ENCODE assay signal across 23 mouse cellular contexts in genomic region chr4:110198600-110198999, GRCm38 (mm10).
A peak's percentile ranks its signal among the peaks of the same experiment; 100 is the strongest.
DNase-seq lines count a peak whose midpoint lies in the region; ATAC-seq and TF ChIP-seq lines count a peak whose summit lies in the region.
"Had no signal": no experiment of that assay in that cellular context is flagged by ENCODE, and none has a peak within 500 bp of the region (broad histone marks: within the 10 kb centered on the region; RNA-seq: fewer than 3 reads in every experiment).

No protein-coding gene starts in this region.

- ATAC-seq in kidney, embryonic 14.5 days (ENCODE audit: low FRiP score, low TSS enrichment), result peak; percentile 65; the same call in 1 of the 2 replicates
- peak; percentile 75 for ATAC-seq in kidney, embryonic 16.5 days (ENCODE audit: low FRiP score, low TSS enrichment)
- peak; percentile 44 for ATAC-seq in Patski
- ATAC-seq: activated CD4-positive, CD25-positive, alpha-beta regulatory T cell, adult 4 months; forebrain, embryonic 14.5 days; forebrain, embryonic 16.5 days had no signal

- POLR2A ChIA-PET in Patski (lab: Charles Lee), result no interaction called here

- DNase-seq in kidney, postnatal 4 days, result no peak
- no peak for DNase-seq in kidney, adult 2 months
- DNase-seq in Patski (ENCODE audit: low read depth, low spot score), result no peak
- DNase-seq in cerebellum, postnatal 14 days, result no peak
- DNase-seq: adrenal gland, adult 8-10 months; adrenal gland, postnatal 14 days; adrenal gland, postnatal 36 days; cerebellum, adult 11-12 months; cerebellum, adult 2 months; cerebellum, adult 9-10 months; cerebellum, postnatal 10 days; cerebellum, postnatal 36 days; embryo, embryonic 11 days had no signal

- H3K36me3 ChIP-seq in kidney, embryonic 14.5 days (ENCODE audit: control insufficient read depth, insufficient read depth, low read length), result no peaks in the 10 kb centered on the region
- no peaks in the 10 kb centered on the region for H3K36me3 ChIP-seq in kidney, embryonic 16.5 days (ENCODE audit: insufficient read depth, low read length)
- H3K36me3 ChIP-seq in kidney, adult 2 months (ENCODE audit: control insufficient read depth, insufficient read depth, low read length), result no peaks in the 10 kb centered on the region
- H3K36me3 ChIP-seq: embryonic facial prominence, embryonic 13.5 days; embryonic facial prominence, embryonic 15.5 days; forebrain, embryonic 10.5 days; forebrain, embryonic 12.5 days had no signal

- no peaks in the 10 kb centered on the region for H3K4me1 ChIP-seq in kidney, embryonic 14.5 days (ENCODE audit: control insufficient read depth, insufficient read depth, low read length)
- H3K4me1 ChIP-seq in kidney, embryonic 16.5 days (ENCODE audit: insufficient read depth, low read length), result 0 out of 2 replicates have a peak, but pooled peaks cover 7% of the 10 kb centered on the region
- H3K4me1 ChIP-seq in kidney, adult 2 months (ENCODE audit: control insufficient read depth, insufficient read depth, low read length), result no peaks in the 10 kb centered on the region
- H3K4me1 ChIP-seq: embryonic facial prominence, embryonic 13.5 days; embryonic facial prominence, embryonic 15.5 days had no signal

- TF ChIP-seq CTCF in kidney, adult 2 months (conservative IDR thresholded peaks at IDR 0.05; ENCODE audit: insufficient read depth, insufficient read length, low read depth, low read length), result no peak
- no peak for TF ChIP-seq CTCF in Patski (IDR thresholded peaks at IDR 0.05)

- no peak overlapping the region for H3K4me3 ChIP-seq in kidney, embryonic 14.5 days (ENCODE audit: low read length)
- H3K4me3 ChIP-seq in kidney, embryonic 16.5 days (ENCODE audit: low read length), result no peak overlapping the region
- no peak overlapping the region for H3K4me3 ChIP-seq in kidney, adult 2 months (ENCODE audit: insufficient read depth, low read depth, low read length)
- H3K4me3 ChIP-seq: embryonic facial prominence, embryonic 13.5 days; embryonic facial prominence, embryonic 15.5 days; erythroblast, embryonic 14.5 days; forebrain, embryonic 10.5 days; forebrain, embryonic 12.5 days had no signal

- no peak for TF ChIP-seq POLR2A in kidney, adult 2 months (IDR thresholded peaks at IDR 0.05; ENCODE audit: low read depth, low read length)

- 44% methylated on average over 2 of the region's 2 CpGs for WGBS in kidney, embryonic 14.5 days
- 42% methylated on average over 2 of the region's 2 CpGs for WGBS in kidney, embryonic 16.5 days
- 38% methylated on average over 2 of the region's 2 CpGs for WGBS in kidney, adult 2 months

- no peaks in the 10 kb centered on the region for H3K9me3 ChIP-seq in kidney, embryonic 14.5 days (ENCODE audit: control insufficient read depth, low read length)
- no peaks in the 10 kb centered on the region for H3K9me3 ChIP-seq in kidney, embryonic 16.5 days (ENCODE audit: low read length)
- H3K9me3 ChIP-seq: embryonic facial prominence, embryonic 13.5 days; embryonic facial prominence, embryonic 15.5 days; forebrain, embryonic 12.5 days had no signal

- H3K4me2 ChIP-seq in kidney, embryonic 14.5 days (replicated peaks; ENCODE audit: low read depth, low read length), result no peak overlapping the region
- H3K4me2 ChIP-seq in kidney, embryonic 16.5 days (replicated peaks; ENCODE audit: low read depth, low read length), result no peak overlapping the region
- H3K4me2 ChIP-seq: embryonic facial prominence, embryonic 13.5 days; embryonic facial prominence, embryonic 15.5 days; forebrain, embryonic 12.5 days had no signal

- CTCF ChIA-PET in Patski (lab: Charles Lee), result no interaction called here

- H3K27ac ChIP-seq in kidney, embryonic 14.5 days (ENCODE audit: low read depth, low read length), result no peak overlapping the region
- no peak overlapping the region for H3K27ac ChIP-seq in kidney, embryonic 16.5 days (ENCODE audit: low read length)
- no peak overlapping the region for H3K27ac ChIP-seq in kidney, adult 2 months (ENCODE audit: insufficient read depth, low read depth, low read length)
- H3K27ac ChIP-seq: embryonic facial prominence, embryonic 13.5 days; embryonic facial prominence, embryonic 15.5 days; forebrain, embryonic 10.5 days; forebrain, embryonic 12.5 days had no signal

- H3K27me3 ChIP-seq in kidney, embryonic 14.5 days (ENCODE audit: control insufficient read depth, insufficient read depth, low read length), result no peaks in the 10 kb centered on the region
- H3K27me3 ChIP-seq in kidney, embryonic 16.5 days (ENCODE audit: insufficient read depth, low read length), result no peaks in the 10 kb centered on the region
- no peaks in the 10 kb centered on the region for H3K27me3 ChIP-seq in kidney, adult 2 months (replicated peaks; ENCODE audit: control insufficient read depth, insufficient read depth, low read length)
- no peaks in the 10 kb centered on the region for H3K27me3 ChIP-seq in Patski
- H3K27me3 ChIP-seq: embryonic facial prominence, embryonic 13.5 days; embryonic facial prominence, embryonic 15.5 days; forebrain, embryonic 12.5 days had no signal

- H3K9ac ChIP-seq in kidney, embryonic 14.5 days (ENCODE audit: low read depth, low read length), result no peak overlapping the region
- H3K9ac ChIP-seq in kidney, embryonic 16.5 days (replicated peaks; ENCODE audit: low read length), result no peak overlapping the region
- H3K9ac ChIP-seq: embryonic facial prominence, embryonic 13.5 days; embryonic facial prominence, embryonic 15.5 days; forebrain, embryonic 12.5 days had no signal

- in situ Hi-C loops in Patski (cut with MboI; ENCODE audit: low pct_unique_long_range_greater_than_20kb), result no loop called here
